In genomic region chr12:110601241-110602218, GRCm38 (mm10) we compare ENCODE assay signal across 8 mouse cellular contexts. TPM values are rescaled to one million over a fixed set of nuclear protein-coding genes. Genes with fewer than 3 reads are reported as not detected.
A peak's percentile ranks its signal among the peaks of the same experiment; 100 is the strongest.
DNase-seq lines count a peak whose midpoint lies in the region; ATAC-seq lines count a peak whose summit lies in the region.

TSS of gene Dync1h1 (plus strand) at chr12:110601452.

- peaks cover 2% of the 10 kb centered on the region; the same call in 1 of the 2 replicates for H3K27me3 ChIP-seq in forebrain, embryonic 11.5 days (ENCODE audit: control insufficient read depth, insufficient read depth, low read length)
- H3K27me3 ChIP-seq in heart, embryonic 16.5 days (ENCODE audit: control insufficient read depth, insufficient read depth, low read length), result no peaks in the 10 kb centered on the region
- peaks cover 26% of the 10 kb centered on the region for H3K27me3 ChIP-seq in liver, embryonic 15.5 days
- H3K27me3 ChIP-seq in neural tube, embryonic 12.5 days (replicated peaks), result no peaks in the 10 kb centered on the region; the same call in 1 of the 2 replicates

- DNase-seq in CD8-positive naive resting alpha-beta T cell, adult 2 months (ENCODE audit: low read depth in 2 of 2, low spot score in 2 of 2), result peak; percentile 87 to 90
- DNase-seq in c-Kit-positive CD71-negative TER-119-negative erythroid progenitor cells, embryonic 14.5 days (ENCODE audit: low read depth), result peak; percentile 84
- DNase-seq in forebrain, embryonic 11.5 days (ENCODE audit: low spot score), result peak; percentile 96
- peak; percentile 93 to 97 for DNase-seq in kidney, postnatal 36 days
- peak; percentile 79 for DNase-seq in telencephalon, adult 2 months (ENCODE audit: low read depth, low spot score)

- peak within 1 kb of the TSS; percentile 89 for H3K27ac ChIP-seq in forebrain, embryonic 11.5 days (ENCODE audit: low read depth, low read length)
- H3K27ac ChIP-seq in heart, embryonic 16.5 days (ENCODE audit: low read length), result peak within 1 kb of the TSS; percentile 97
- H3K27ac ChIP-seq in liver, embryonic 15.5 days (replicated peaks), result peak within 1 kb of the TSS; percentile 98
- H3K27ac ChIP-seq in neural tube, embryonic 12.5 days, result peak within 1 kb of the TSS; percentile 94

- peak within 1 kb of the TSS; percentile 76 for H3K4me2 ChIP-seq in forebrain, embryonic 11.5 days (ENCODE audit: low read depth, low read length, severe bottlenecking)
- peak within 1 kb of the TSS; percentile 91 for H3K4me2 ChIP-seq in heart, embryonic 16.5 days (ENCODE audit: low read depth, low read length)
- peak within 1 kb of the TSS; percentile 87 for H3K4me2 ChIP-seq in liver, embryonic 15.5 days
- H3K4me2 ChIP-seq in neural tube, embryonic 12.5 days (replicated peaks), result peak within 1 kb of the TSS; percentile 88

- under 1% methylated on average over 103 of the region's 105 CpGs for WGBS in forebrain, embryonic 11.5 days
- under 1% methylated on average over 96 of the region's 105 CpGs for WGBS in heart, embryonic 16.5 days
- under 1% methylated on average over 105 of the region's 105 CpGs for WGBS in liver, embryonic 15.5 days (ENCODE audit: insufficient replicate concordance)
- under 1% methylated on average over 105 of the region's 105 CpGs for WGBS in neural tube, embryonic 12.5 days

- no peaks in the 10 kb centered on the region for H3K9me3 ChIP-seq in forebrain, embryonic 11.5 days (ENCODE audit: control insufficient read depth, low read length)
- H3K9me3 ChIP-seq in heart, embryonic 16.5 days (replicated peaks; ENCODE audit: control insufficient read depth, low read length), result no peaks in the 10 kb centered on the region
- H3K9me3 ChIP-seq in liver, embryonic 15.5 days (replicated peaks), result no peaks in the 10 kb centered on the region
- H3K9me3 ChIP-seq in neural tube, embryonic 12.5 days, result no peaks in the 10 kb centered on the region

- no peaks in the 10 kb centered on the region; the same call in 1 of the 2 replicates for H3K4me1 ChIP-seq in forebrain, embryonic 11.5 days (replicated peaks; ENCODE audit: control insufficient read depth, insufficient read depth, low read length)
- peaks cover 20% of the 10 kb centered on the region for H3K4me1 ChIP-seq in heart, embryonic 16.5 days (ENCODE audit: control insufficient read depth, insufficient read depth, low read length)
- peaks cover 32% of the 10 kb centered on the region for H3K4me1 ChIP-seq in liver, embryonic 15.5 days (replicated peaks)
- H3K4me1 ChIP-seq in neural tube, embryonic 12.5 days, result peaks cover 29% of the 10 kb centered on the region

- ATAC-seq in forebrain, embryonic 11.5 days (replicated peaks; ENCODE audit: low FRiP score), result peak; percentile 94
- peak; percentile 93 for ATAC-seq in heart, embryonic 16.5 days (replicated peaks; ENCODE audit: extremely low read depth, insufficient read depth, low FRiP score)
- peak; percentile 90 for ATAC-seq in liver, embryonic 15.5 days (ENCODE audit: insufficient read depth)
- ATAC-seq in neural tube, embryonic 12.5 days (ENCODE audit: low FRiP score, low read depth), result peak; percentile 94

- peak within 1 kb of the TSS; percentile 97 for H3K9ac ChIP-seq in forebrain, embryonic 11.5 days (ENCODE audit: low read length)
- H3K9ac ChIP-seq in heart, embryonic 16.5 days (ENCODE audit: low read length), result peak within 1 kb of the TSS; percentile 93
- peak within 1 kb of the TSS; percentile 96 for H3K9ac ChIP-seq in liver, embryonic 15.5 days
- peak within 1 kb of the TSS; percentile 96 for H3K9ac ChIP-seq in neural tube, embryonic 12.5 days

- peak within 1 kb of the TSS; percentile 97 for H3K4me3 ChIP-seq in forebrain, embryonic 11.5 days (ENCODE audit: low read depth, low read length)
- H3K4me3 ChIP-seq in heart, embryonic 16.5 days (ENCODE audit: low read length), result peak within 1 kb of the TSS; percentile 88
- H3K4me3 ChIP-seq in liver, embryonic 15.5 days (replicated peaks), result peak within 1 kb of the TSS; percentile 99
- peak within 1 kb of the TSS; percentile 98 for H3K4me3 ChIP-seq in neural tube, embryonic 12.5 days

- H3K36me3 ChIP-seq in forebrain, embryonic 11.5 days (ENCODE audit: control insufficient read depth, insufficient read depth, low read length), result no peaks in the 10 kb centered on the region
- H3K36me3 ChIP-seq in heart, embryonic 16.5 days (ENCODE audit: control insufficient read depth, insufficient read depth), result no peaks in the 10 kb centered on the region
- H3K36me3 ChIP-seq in liver, embryonic 15.5 days (replicated peaks), result no peaks in the 10 kb centered on the region
- H3K36me3 ChIP-seq in neural tube, embryonic 12.5 days, result no peaks in the 10 kb centered on the region; the same call in 1 of the 2 replicates

RNA-seq across cellular contexts. Expression of gene Dync1h1, which starts in this region (rescaled TPM):
- polyA plus RNA-seq in forebrain, embryonic 11.5 days (2014; fragmentation: Nextera tagmentation; extraction: Ambion mirVana), result 90.8 and 96.9 TPM in 2 replicates
- polyA plus RNA-seq in heart, embryonic 16.5 days (2015; fragmentation: Nextera tagmentation; extraction: Ambion mirVana), result 40.6 and 42.1 TPM in 2 replicates
- polyA plus RNA-seq in liver, embryonic 15.5 days (2015; fragmentation: Nextera tagmentation; extraction: Ambion mirVana), result 11.2 and 14.6 TPM in 2 replicates
- polyA plus RNA-seq in neural tube, embryonic 12.5 days (2016; fragmentation: Nextera tagmentation; extraction: Ambion mirVana), result 86.6 and 87.9 TPM in 2 replicates

Comparison
In these comparisons a context has a peak if more than half of its experiments do, and no peak if none do; other contexts are left out.
1. Peak in every context shown above with its lines: DNase-seq, ATAC-seq, H3K4me3 ChIP-seq and H3K27ac ChIP-seq.